Mouse (Mus musculus): ENCODE measurements at regions not wholly inside any gene's neighbourhood (a gene's known extent, or its start where the extent isn't known, plus 50 kb on each side); places are given as distances from the start of the nearest gene placed in this dataset.

GRCm38 (mm10) chr12:77537139-77537848, 299.4 kb downstream of the Fut8 start:
- TF ChIP-seq CTCF (IDR thresholded peaks at IDR 0.05; ENCODE audit: control insufficient read depth, insufficient read depth, insufficient read length) (no peak), USF1 (IDR thresholded peaks at IDR 0.05; ENCODE audit: low read depth) (no peak), MYOG (IDR thresholded peaks at IDR 0.05; ENCODE audit: control insufficient read depth, extremely low read depth, insufficient read length) (no peak)
